Mouse (Mus musculus): ENCODE data around the gene Slc26a9.
"Not testable (repeated sequence)": the region's sequence is repeated elsewhere in the genome, so short reads cannot be mapped to it uniquely, and the experiment has no call there.

The Slc26a9 gene

DNA sequence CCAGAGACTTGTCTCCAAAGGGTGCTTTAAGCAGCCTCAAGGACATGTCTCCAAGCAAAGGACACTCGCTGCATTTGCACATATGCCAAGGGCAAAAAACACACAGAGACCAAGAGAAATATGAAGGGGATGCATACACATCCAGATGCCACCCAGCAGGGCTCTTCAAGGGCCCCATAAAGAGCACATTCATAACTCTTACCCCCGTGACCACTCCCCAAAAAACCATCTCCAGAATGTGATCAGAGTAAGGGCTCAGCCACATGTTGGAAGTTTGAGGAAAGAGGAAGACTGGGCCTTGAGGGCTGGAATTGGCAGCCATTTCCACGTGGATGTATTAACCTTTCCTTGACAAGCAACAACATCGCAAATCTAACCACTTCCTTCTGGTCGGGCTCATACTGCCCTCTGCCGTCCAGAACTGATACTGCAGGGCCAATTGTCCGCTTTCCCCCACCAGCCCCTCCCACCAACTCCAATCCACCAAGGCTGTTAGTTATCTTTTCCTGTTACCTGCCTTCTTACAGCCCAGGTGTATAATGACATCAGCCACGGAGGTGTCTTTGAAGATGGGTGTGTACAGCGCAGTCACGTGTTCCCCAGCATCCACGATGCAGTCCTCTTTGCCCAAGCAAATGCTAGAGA is 21.7 kb downstream of the Slc26a9 start:
- DNase-seq (ENCODE audit: low read depth): peak; percentile 80

DNA sequence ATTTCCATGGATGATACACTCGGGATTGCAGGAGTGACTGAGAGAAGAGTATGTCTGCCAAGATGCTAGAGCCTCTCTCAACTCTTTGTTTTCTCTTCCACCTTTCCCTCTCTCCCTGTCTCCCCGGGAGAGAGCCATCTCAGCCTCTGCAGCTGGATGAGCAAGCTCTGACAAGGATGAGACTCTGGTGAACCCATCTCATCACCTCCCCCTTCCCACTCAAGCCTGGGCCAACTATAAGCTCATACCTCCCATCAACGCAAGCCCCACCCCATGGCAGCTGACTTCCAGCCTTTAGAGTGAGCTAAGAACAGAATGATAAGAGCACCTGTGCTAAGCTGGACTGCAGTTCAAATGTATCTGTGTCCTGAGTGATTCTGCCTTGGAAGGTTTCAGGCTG is 25.5 kb downstream of the Slc26a9 start:
- DNase-seq (ENCODE audit: low read depth): no peak

- DNase-seq (ENCODE audit: low read depth): no peak
Observed at GRCm38 (mm10) chr1:131770656-131771055, 26.8 kb downstream of the Slc26a9 start.

DNA sequence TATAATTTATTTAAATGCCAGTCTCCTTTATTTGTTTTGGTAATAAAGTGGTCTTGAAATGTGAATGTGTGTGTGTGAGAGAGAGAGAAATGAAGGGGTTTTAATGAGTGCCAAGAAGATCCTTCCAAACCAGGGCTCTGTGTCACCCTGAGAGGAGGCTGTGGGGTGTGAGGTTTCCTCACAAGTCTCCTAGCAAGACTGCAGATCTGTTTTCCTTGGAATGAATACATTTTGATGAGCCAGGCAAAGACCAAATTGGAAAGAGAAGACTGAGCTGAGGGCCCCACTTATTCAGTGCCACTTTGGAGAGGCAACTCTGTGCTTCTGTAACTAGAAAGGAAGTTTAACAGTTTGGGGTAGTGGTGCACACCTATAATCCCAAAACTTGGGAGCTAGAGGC is 27.6 kb downstream of the Slc26a9 start:
- no peak for DNase-seq (ENCODE audit: low read depth)

- DNase-seq (ENCODE audit: low read depth): no peak
Observed at GRCm38 (mm10) chr1:131794591-131794990, 50.8 kb downstream of the Slc26a9 start.

- DNase-seq (ENCODE audit: low read depth): no peak
Observed at GRCm38 (mm10) chr1:131795171-131795570, 51.3 kb downstream of the Slc26a9 start.

DNA sequence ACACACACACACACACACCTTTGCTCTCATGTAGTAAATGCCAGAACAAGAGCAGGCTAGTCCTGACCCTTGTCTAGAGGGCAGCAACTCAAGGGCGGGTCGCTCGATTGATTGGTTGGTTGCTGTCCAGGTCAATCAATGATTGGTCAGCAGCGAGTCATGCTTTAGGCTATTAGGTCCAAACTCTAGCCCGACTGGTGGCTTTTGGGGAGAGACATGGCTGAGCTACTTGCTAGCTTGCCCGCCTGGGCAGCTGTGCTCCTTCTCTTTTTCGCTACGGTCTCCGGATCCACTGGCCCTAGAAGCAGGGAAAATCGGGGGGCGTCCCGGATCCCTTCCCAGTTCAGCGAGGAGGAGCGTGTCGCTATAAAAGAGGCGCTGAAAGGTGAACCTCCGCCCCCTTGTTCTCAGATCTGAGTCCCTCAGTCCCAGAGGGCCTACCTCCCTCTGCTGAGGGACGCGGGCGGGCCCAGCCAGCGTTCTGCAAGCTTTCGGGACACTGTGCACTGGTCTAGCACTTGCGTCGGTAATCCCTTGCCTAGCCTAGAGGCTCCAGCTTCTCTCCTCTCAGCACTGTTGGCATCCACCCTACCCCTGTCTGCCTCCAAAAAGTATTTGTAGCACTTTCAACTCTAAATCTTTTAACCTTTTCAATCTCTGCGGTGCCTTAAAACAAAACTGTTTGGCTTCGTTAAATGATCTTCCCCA is 53.5 kb downstream of the Slc26a9 start, which contains the start of gene Pm20d1:
TSS of gene Pm20d1 (plus strand) at position 180 of the 708 bp plus-strand sequence.
- no peak for DNase-seq (ENCODE audit: low read depth)

DNA sequence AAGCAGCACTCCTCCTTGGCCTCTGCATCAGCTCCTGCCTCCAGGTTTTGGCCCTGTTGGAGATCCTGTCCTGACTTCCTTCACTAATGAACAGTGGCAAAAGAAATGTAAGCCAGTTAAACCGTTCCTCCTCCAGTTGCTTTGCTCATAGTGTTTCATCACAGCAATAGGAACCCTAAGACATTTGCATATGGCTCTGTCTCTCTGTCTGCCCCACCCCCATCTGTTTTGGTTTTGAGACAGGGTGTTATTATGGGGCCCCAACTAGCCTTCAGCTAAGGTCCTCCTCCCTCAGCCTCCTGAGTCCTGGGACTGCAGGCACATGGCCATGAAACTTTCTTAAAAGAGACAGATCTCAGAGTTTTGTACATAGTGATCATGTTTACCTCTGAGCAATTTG is 56.2 kb downstream of the Slc26a9 start:
- peak; percentile 17 for DNase-seq (ENCODE audit: low read depth)

DNA sequence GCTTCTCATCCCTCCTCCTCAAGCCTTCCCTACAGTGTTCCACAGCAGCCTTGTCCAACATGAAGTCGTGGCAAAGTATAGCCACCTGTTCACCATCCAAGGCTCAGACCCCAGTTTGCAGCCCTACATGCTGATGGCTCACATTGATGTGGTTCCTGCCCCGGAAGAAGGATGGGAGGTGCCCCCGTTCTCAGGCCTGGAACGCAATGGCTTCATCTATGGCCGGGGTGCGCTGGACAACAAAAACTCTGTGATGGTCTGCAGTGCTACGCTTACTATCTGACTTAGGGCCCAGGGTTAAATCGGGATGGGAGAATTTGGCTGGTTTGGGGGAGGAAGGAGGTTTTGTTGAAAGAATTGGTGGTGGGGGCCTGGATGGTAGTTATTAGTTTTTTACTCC is 57.2 kb downstream of the Slc26a9 start:
- no peak for DNase-seq (ENCODE audit: low read depth)

DNA sequence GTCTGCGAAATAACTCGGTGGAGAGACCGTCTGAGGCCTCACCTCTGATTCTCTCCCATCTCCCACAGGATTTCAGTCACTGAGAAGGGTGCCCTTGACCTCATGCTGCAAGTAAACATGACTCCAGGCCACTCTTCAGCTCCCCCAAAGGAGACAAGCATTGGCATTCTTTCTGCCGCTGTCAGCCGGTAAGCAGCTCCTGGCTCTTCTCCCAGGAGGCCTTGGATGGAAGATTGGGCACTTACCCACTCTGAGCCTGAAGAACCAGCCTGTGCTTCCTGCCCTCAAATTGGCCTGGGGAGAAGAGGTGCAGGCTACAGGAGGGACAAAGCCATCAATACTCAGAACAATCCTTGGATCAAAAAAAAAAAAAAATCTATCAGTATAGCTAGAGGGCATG is 58.8 kb downstream of the Slc26a9 start:
- no peak for DNase-seq (ENCODE audit: low read depth)

DNA sequence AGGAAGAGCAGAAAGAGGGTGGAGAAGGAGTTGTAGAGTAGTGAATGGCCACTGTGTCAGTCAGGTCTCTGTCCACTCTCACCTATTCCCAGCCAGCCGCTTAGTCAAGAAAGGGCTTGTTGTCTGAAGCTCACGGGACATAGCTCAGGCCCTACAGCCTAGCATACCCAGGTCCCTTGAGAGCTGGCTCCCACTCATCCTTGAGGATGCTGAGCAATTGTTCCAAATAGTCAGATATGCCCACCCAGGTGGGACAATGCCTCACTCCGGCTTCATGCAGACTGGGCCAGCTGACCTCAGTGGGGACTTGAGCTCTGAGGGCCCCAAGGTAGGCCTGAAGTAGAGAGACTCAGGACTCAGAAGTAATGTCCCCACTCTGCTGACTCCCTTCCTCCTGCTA is 60.3 kb downstream of the Slc26a9 start:
- no peak for DNase-seq (ENCODE audit: low read depth)

GRCm38 (mm10) chr1:131808986-131809385 is 65.2 kb downstream of the Slc26a9 start:
- no peak for DNase-seq (ENCODE audit: low read depth)

- DNase-seq (ENCODE audit: low read depth): no peak
Observed at GRCm38 (mm10) chr1:131809651-131810050, 65.8 kb downstream of the Slc26a9 start.

GRCm38 (mm10) chr1:131811393-131811792 is 67.6 kb downstream of the Slc26a9 start:
- DNase-seq (ENCODE audit: low read depth): no peak

- DNase-seq (ENCODE audit: low read depth): no peak
Observed at GRCm38 (mm10) chr1:131812006-131812405, 68.2 kb downstream of the Slc26a9 start.

DNA sequence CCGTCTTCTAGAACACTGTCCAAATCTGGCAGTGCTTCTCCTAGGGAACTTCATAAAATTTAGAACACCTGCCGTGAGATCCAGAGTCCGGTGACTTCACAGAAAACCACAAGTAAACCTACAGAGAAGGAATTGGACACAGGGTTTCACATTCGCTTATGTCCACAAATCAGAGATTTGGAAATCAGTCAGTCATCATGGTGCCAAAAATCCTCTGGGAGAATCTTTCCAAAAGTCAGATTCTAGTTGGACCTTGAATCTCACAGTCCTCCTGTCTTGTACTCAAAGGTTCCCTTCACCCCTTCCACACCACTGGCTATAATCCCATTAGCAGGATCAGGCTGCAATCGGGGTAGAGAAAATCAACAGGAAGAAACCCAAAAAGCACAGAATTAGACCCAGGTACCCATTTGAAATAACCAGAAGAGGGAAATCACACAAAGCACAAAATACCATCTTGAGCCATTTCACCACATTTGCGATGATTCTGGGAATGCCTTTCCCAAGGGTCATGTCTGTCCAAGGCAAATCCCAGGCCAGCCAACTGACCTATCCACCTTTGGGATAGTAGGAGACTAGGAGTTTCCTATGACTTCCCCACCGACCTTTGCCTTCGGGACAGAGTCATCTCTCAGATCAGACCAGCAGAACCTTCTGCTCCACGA is 68.9 kb downstream of the Slc26a9 start:
- DNase-seq (ENCODE audit: low read depth): no peak

- no peak for DNase-seq (ENCODE audit: low read depth)
Observed at GRCm38 (mm10) chr1:131813731-131814130, 69.9 kb downstream of the Slc26a9 start.

- peak; percentile 39 for DNase-seq (ENCODE audit: low read depth)
Observed at GRCm38 (mm10) chr1:131814191-131814590, 70.4 kb downstream of the Slc26a9 start.

DNA sequence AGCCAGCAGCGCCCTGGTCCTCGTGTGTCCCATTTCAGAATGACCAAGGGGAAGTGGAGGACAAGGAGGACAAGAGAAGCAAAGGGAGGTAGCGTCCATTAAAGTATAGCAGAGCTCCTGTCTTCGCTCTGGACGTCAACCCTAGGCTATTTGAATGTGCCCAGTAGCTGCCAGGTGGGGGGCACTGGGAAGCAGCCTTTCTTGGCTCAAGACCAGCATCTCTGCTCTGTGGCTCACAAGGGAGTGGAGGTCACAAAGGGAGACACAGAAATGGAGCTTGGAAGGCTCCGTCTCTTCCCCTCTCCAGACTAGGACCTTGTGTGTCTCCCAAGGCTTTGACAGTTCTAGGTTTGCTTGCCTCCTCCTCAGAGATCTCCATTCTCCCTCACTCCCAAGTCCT is 73.1 kb downstream of the Slc26a9 start:
- DNase-seq (ENCODE audit: low read depth): no peak

DNA sequence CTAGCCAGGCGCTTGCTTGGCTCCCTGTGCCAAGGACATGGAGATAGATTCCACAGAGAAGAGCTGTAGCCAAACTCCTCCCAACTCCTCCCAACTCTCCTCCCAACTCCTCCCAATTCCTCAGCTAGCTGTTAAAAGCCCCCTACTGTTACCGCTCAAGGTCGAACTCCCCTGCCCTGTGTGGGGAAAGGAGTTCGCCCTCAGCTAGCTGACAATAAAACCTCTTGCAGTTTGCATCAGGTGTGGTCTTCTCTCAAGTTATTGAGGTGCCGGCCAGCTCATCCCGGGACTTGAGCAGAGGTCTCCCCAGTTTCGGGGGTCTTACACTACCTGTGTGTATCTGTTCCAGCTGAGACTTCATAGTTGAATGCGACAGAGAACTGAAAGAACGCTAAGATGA is 76.5 kb downstream of the Slc26a9 start:
- DNase-seq (ENCODE audit: low read depth): not testable (repeated sequence)

- DNase-seq (ENCODE audit: low read depth): no peak
Observed at GRCm38 (mm10) chr1:131820887-131821328, 77.1 kb downstream of the Slc26a9 start.

Measured in 416B (cell line).